In the genomic region with DNA sequence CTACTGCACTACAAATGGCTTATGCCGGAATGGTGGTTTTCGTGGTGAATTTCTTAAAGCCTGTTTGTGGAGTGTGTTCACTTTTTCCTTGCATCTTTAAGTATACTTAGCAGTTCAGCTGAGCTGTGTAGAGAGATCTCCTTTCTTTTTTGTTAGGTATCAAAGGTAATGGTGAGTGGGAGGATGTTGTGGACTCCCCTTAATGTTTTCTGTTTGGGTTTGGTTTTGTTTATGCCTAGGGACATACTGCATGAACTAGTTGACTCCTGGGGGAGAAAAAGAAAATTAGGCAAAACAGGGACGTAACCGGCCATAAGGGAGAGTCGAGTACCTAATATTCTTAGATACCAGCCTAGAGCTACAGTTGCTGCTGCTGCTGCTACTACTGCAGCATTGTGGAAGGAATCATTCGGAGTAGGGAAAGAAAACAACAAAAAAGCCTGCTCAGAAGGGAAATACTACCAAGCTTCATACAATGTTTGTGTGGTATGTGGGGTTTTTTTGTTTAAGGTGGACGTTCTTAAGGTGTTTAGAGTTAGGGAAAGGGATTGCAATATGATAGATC, we compare ENCODE assay signal across 8 mouse cellular contexts. TPM values are rescaled to one million over a fixed set of nuclear protein-coding genes. Genes with fewer than 3 reads are reported as not detected.
DNase-seq lines count a peak whose midpoint lies in the region; ATAC-seq and TF ChIP-seq lines count a peak whose summit lies in the region.

No protein-coding gene starts in this region.

- peak; percentile 22 for DNase-seq in left cerebral cortex, postnatal 25 days (ENCODE audit: low spot score in 2 of 2)
- DNase-seq in left cerebral cortex, postnatal 4 days, result no peak
- DNase-seq in adrenal gland, postnatal 36 days, result no peak
- no peak for DNase-seq in frontal cortex, postnatal 25 days (ENCODE audit: low spot score in 2 of 2)
- DNase-seq in urinary bladder, postnatal 10 days (ENCODE audit: low spot score), result no peak

- no peaks in the 10 kb centered on the region for H3K9me3 ChIP-seq in hindbrain, embryonic 15.5 days

- peak overlapping the region; percentile 98 for H3K4me3 ChIP-seq in brown adipose tissue, adult 24 weeks (ENCODE audit: insufficient read depth, low read depth, low read length)
- peak overlapping the region; percentile 94 for H3K4me3 ChIP-seq in hindbrain, embryonic 15.5 days
- peak overlapping the region; percentile 42 for H3K4me3 ChIP-seq in myocyte

- peaks cover 3% of the 10 kb centered on the region for H3K4me1 ChIP-seq in brown adipose tissue, adult 24 weeks (ENCODE audit: control insufficient read depth, insufficient read depth, insufficient read length, low read length)
- peaks cover 32% of the 10 kb centered on the region for H3K4me1 ChIP-seq in hindbrain, embryonic 15.5 days (replicated peaks)

- H3K27me3 ChIP-seq in hindbrain, embryonic 15.5 days, result no peaks in the 10 kb centered on the region
- H3K27me3 ChIP-seq in myocyte (ENCODE audit: control insufficient read depth, insufficient read depth, insufficient read length), result no peaks in the 10 kb centered on the region

- peak overlapping the region; percentile 63 for H3K4me2 ChIP-seq in hindbrain, embryonic 15.5 days
- peak overlapping the region; percentile 84 for H3K4me2 ChIP-seq in myocyte (ENCODE audit: low read depth)

- no peak for ATAC-seq in hindbrain, embryonic 15.5 days (ENCODE audit: low FRiP score, low read depth)

- peaks cover 7% of the 10 kb centered on the region for H3K79me2 ChIP-seq in myocyte (ENCODE audit: control insufficient read depth, insufficient read depth)

- intact Hi-C loops in left cerebral cortex, postnatal 25 days (cut with DNase I), result loop anchor here (5.0 kb wide), 4 partner anchors 131 to 234 kb away; no protein-coding TSS in a partner anchor
- intact Hi-C loops in left cerebral cortex, postnatal 4 days (cut with DNase I), result loop anchor here (5.0 kb wide), 1 partner anchor 226 kb away; no protein-coding TSS in a partner anchor

- TF ChIP-seq POLR2A in myocyte (IDR thresholded peaks at IDR 0.05; ENCODE audit: insufficient read length, low read depth), result no peak

- H3ac ChIP-seq in myocyte (ENCODE audit: control insufficient read depth, insufficient read length), result no peak overlapping the region

- H3K9ac ChIP-seq in hindbrain, embryonic 15.5 days, result peak overlapping the region; percentile 91

- no peak overlapping the region for H3K27ac ChIP-seq in brown adipose tissue, adult 24 weeks (replicated peaks; ENCODE audit: low read depth, low read length)
- peak overlapping the region; percentile 100 for H3K27ac ChIP-seq in hindbrain, embryonic 15.5 days (replicated peaks)

- 2% methylated on average over 7 of the region's 7 CpGs for WGBS in hindbrain, embryonic 15.5 days

- H3K36me3 ChIP-seq in hindbrain, embryonic 15.5 days, result no peaks in the 10 kb centered on the region
- no peaks in the 10 kb centered on the region for H3K36me3 ChIP-seq in myocyte (ENCODE audit: control insufficient read depth, insufficient read depth)

TF ChIP-seq in myocyte, 11 proteins besides CTCF, POLR2A, EP300 and RAD21:
- TF ChIP-seq USF1 (IDR thresholded peaks at IDR 0.05; ENCODE audit: low read depth) (no peak), MAX (IDR thresholded peaks at IDR 0.05; ENCODE audit: low read depth) (no peak), REST (IDR thresholded peaks at IDR 0.05; ENCODE audit: insufficient read depth, insufficient read length) (no peak)

RNA-seq across cellular contexts. Expression of gene Glcci1, which starts 1.5 kb away (rescaled TPM):
- total RNA-seq in left cerebral cortex, postnatal 25 days (2021), result 100 to 1,000 TPM; 122 to 123 TPM
- 10 to 100 TPM; 56.5 to 57.4 TPM for total RNA-seq in left cerebral cortex, postnatal 4 days (2021)
- 2.6 and 5.2 TPM in 2 replicates for polyA plus RNA-seq in brown adipose tissue, adult 24 weeks (2012; ENCODE audit: insufficient read depth, insufficient read length, missing spikeins)
- 7.4 and 7.9 TPM in 2 replicates for polyA plus RNA-seq in hindbrain, embryonic 15.5 days (2015; fragmentation: Nextera tagmentation; extraction: Ambion mirVana)
- polyA plus RNA-seq in myocyte (2012; fragmentation: generic; extraction: Trizol), result 0.84 TPM
- 10 to 100 TPM; 26.8 to 27.3 TPM for total RNA-seq in adrenal gland, postnatal 36 days (2021)

Comparison
In these comparisons a context has a peak if more than half of its experiments do, and no peak if none do; other contexts are left out.
1. DNase-seq: peak in left cerebral cortex, postnatal 25 days (2 of 2); none in left cerebral cortex, postnatal 4 days (single experiment), adrenal gland, postnatal 36 days (0 of 2), frontal cortex, postnatal 25 days (0 of 2) and urinary bladder, postnatal 10 days (single experiment).
2. H3K4me3 ChIP-seq: peak in every context shown above with its lines; median percentile 98 in brown adipose tissue, adult 24 weeks; 94 in hindbrain, embryonic 15.5 days; 42 in myocyte.